Mouse (Mus musculus) left cerebral cortex, adult 9 months (tissue): ENCODE measurements around the gene Apba1.

Source experiments
- DNase-seq, 2 experiments: peaks; one replicate each; pipeline ENCODE4 v3.0.0; 2022; ENCODE audit warnings: low spot score in 2 of 2

Apba1 gene

GRCm38 (mm10) chr19:23930826-23931225, 172.1 kb downstream of the Apba1 start:
- DNase-seq = peak; percentile 69

GRCm38 (mm10) chr19:23941422-23941949, 182.8 kb downstream of the Apba1 start:
- DNase-seq = no peak

- DNase-seq = no peak
Observed at GRCm38 (mm10) chr19:23942886-23943285, 184.2 kb downstream of the Apba1 start.

- no peak for DNase-seq
Observed at GRCm38 (mm10) chr19:23946026-23946685, 187.5 kb downstream of the Apba1 start.

- DNase-seq = no peak
Observed at GRCm38 (mm10) chr19:23946751-23947150, 188.1 kb downstream of the Apba1 start.

- DNase-seq = no peak
Observed at GRCm38 (mm10) chr19:23947871-23948270, 189.2 kb downstream of the Apba1 start.

GRCm38 (mm10) chr19:23948301-23949000, 189.8 kb downstream of the Apba1 start:
- DNase-seq = no peak

- no peak for DNase-seq
Observed at GRCm38 (mm10) chr19:23955461-23955860, 196.8 kb downstream of the Apba1 start.

GRCm38 (mm10) chr19:23956299-23956975, 197.8 kb downstream of the Apba1 start:
- DNase-seq = no peak

GRCm38 (mm10) chr19:23957563-23957962, 198.9 kb downstream of the Apba1 start:
- no peak for DNase-seq

- no peak for DNase-seq
Observed at GRCm38 (mm10) chr19:23958925-23959324, 200.2 kb downstream of the Apba1 start.

GRCm38 (mm10) chr19:23959870-23960269, 201.2 kb downstream of the Apba1 start:
- no peak for DNase-seq

- DNase-seq = no peak
Observed at GRCm38 (mm10) chr19:23960275-23960674, 201.6 kb downstream of the Apba1 start.

- DNase-seq = no peak
Observed at GRCm38 (mm10) chr19:23960831-23961447, 202.3 kb downstream of the Apba1 start.

GRCm38 (mm10) chr19:23961516-23961915, 202.8 kb downstream of the Apba1 start:
- DNase-seq = peak in 1 of 2 experiments; percentile 46

- DNase-seq = no peak
Observed at GRCm38 (mm10) chr19:23964401-23964910, 205.8 kb downstream of the Apba1 start.

- DNase-seq = no peak
Observed at GRCm38 (mm10) chr19:23966376-23966775, 207.7 kb downstream of the Apba1 start.

GRCm38 (mm10) chr19:23967156-23967555, 208.5 kb downstream of the Apba1 start:
- peak; percentile 38 to 76 for DNase-seq

- DNase-seq = no peak
Observed at GRCm38 (mm10) chr19:23968125-23968861, 209.6 kb downstream of the Apba1 start.

- DNase-seq = no peak
Observed at GRCm38 (mm10) chr19:23968862-23969225, 210.2 kb downstream of the Apba1 start.

GRCm38 (mm10) chr19:23970374-23970773, 211.7 kb downstream of the Apba1 start:
- DNase-seq = no peak
